Mouse (Mus musculus) c-Kit-positive CD71-positive TER-119-positive erythroid progenitor cells, embryonic 14.5 days (primary cell): ENCODE data around the gene Nemp1.
A peak's percentile ranks its signal among the peaks of the same experiment; 100 is the strongest.

Experiments used
- DNase-seq: peaks from one replicate; pipeline ENCODE4 v3.0.0-alpha.2; 2013; ENCODE audit warnings: low spot score

Nemp1 gene

GRCm38 (mm10) chr10:127674794-127675522 lies 8.3 kb downstream of the Nemp1 start:
- DNase-seq, result peak; percentile 74

DNA sequence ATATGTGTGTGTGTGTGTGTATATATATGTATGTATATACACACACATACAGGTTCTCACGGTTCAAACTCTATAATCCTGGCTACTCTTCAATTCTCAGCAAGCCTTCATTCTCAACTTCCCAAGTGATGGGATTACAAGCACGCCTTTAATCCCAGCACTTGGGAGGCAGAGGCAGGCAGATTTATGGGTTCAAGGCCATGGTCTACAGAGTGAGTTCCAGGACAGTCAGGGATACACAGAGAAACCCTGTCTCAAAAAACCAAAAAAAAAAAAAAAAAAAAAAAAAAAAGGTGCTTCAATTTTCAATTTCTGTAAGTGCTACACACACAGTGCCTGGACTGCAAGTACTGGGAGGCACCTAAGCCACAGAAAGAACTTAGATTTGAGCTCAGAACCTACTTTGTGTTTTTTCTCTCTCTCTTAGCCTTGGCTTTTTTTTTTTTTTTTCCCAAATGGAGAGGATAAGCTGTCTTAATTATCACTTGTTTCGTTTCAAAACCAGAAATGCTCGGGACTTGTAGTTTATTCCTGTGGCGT lies 9.2 kb downstream of the Nemp1 start:
- DNase-seq, result no peak

DNA sequence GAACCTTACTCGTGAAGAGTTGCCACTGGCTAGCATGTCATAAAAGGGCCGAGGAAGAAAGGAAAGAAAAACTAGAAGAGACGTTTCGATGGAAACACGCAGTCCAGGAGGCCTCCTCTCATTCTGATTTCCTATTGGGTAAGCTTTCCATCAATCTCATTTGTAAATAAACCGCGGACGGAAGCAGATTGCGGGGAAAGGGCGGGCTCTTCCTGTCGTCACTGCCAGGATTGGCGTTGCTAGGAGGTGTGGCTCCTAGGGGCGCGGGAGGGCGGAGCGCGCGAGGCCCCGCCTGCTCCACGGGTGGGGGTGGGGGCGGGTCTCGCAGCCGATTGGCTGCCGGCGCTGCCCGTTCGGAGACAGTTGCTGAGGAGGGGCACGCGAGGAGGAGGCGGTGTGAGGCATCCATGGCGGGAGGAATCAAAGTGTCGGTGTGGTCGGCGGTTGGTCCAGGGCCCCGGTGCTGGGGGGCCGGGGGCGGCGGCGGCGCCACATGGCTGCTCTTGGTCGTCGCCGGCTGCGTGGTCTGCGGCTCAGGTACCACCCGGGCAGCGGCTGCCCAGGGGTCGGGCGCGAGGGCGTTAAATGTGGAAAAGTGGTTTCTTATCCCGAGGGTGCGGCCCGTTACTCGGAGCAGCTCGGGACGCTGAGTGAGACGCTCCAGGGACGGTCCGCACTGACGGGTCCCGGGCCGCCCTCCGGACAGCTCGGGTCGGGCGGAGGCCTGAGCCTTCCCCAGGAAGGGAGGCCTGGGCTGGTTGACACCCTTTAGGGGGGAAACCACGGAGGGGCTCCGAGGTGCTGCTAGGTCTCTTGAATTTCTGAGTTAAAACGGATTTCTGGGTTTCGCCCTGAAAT lies 10.2 kb downstream of the Nemp1 start:
- peak; percentile 98 for DNase-seq

GRCm38 (mm10) chr10:127677591-127678336 lies 11.1 kb downstream of the Nemp1 start:
- peak; percentile 77 for DNase-seq

- DNase-seq, result no peak
Measured at GRCm38 (mm10) chr10:127679208-127679607, 12.5 kb downstream of the Nemp1 start.

DNA sequence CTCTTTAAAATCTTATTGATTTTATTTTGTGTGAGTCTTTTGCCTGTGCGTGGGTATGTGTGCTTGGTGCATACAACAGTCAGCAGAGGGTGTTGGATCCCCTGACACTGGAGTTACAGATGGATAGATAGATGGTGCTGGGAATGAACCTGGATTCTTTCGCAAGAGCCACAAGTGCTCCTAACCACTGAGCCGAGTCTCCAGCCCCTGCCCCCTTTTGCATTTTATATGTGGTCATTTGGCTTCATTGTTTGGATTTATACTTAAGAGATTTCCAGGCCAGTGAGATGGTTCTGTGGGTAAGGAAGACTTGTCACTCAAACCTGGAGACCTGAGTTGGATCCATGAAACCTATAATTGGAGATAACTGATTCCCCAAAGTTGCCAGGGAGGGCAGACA lies 13.2 kb downstream of the Nemp1 start:
- no peak for DNase-seq

- DNase-seq, result no peak
Measured at GRCm38 (mm10) chr10:127682886-127683285, 16.2 kb downstream of the Nemp1 start.

- DNase-seq, result no peak
Measured at GRCm38 (mm10) chr10:127691053-127691452, 24.4 kb downstream of the Nemp1 start.

- no peak for DNase-seq
Measured at GRCm38 (mm10) chr10:127694636-127695035, 27.9 kb downstream of the Nemp1 start.

- DNase-seq, result no peak
Measured at GRCm38 (mm10) chr10:127695775-127696174, 29.1 kb downstream of the Nemp1 start.

DNA sequence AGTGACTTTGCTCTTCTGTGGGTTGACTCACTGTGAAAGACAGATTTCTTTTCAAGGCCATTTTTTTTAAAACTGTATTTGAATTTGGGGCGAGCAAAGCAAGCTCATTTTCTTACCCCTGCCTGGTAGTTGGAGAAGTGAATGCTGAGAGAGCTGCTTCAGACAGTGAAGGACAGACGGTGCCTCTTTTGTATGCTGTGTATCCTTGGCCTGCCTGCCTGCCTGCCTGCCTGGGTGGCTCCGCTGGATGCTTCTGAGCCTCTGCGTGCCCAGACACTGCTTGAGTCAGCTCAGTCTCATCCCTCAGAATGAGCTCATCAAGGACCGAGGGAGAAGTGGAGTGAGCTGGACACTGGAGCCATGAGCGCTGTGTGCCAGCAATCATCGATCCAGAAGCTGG lies 32.3 kb downstream of the Nemp1 start:
- no peak for DNase-seq

DNA sequence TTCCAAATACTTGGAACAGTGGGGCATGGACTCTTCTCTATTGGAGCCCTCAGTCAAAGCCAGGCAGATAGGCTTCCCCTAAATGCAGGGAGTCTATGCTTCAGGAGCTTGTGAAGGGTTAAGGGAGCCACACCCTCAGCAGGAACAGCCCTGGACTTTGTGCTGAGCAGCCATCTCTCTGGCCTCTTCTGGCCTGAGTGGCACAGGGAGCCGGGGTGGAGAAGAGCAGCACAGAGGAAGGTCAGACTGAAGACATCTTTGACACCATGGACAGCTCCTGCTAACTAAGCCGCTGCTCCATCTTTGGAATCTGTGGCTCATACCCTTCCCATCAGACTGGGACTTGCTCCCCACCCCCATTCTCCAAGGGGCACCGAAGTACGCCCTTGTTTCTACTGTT lies 36.6 kb downstream of the Nemp1 start:
- no peak for DNase-seq

- DNase-seq, result no peak
Measured at GRCm38 (mm10) chr10:127704293-127704692, 37.6 kb downstream of the Nemp1 start.

DNA sequence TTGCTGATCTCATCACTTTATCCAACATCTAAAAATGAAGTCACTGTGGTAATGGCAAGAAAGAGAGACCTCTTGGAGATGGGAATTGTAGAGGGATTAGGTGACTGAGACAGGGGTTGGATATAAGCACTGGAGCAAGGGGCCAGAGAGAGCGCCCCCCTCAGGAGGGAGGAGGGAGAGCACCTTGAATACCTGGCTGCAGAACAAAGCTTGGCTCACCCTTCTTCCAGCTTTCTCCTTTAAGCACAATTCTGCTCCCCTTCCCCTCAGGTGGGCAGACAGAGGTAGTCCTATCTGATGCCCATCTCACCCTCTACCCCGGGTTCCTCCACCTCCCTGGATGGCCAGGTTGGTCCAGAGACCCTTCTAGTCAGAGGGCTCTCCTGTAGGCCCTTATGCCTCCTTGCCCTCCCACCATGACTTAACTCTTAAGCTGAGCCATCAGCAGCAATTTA lies 38.1 kb downstream of the Nemp1 start, which contains the start of gene Myo1a:
Myo1a (plus strand) TSS at position 405 of the 455 bp plus-strand sequence.
- no peak for DNase-seq

GRCm38 (mm10) chr10:127705783-127706182 lies 39.1 kb downstream of the Nemp1 start:
- no peak for DNase-seq

- no peak for DNase-seq
Measured at GRCm38 (mm10) chr10:127707721-127708120, 41.0 kb downstream of the Nemp1 start.

GRCm38 (mm10) chr10:127708850-127709370 lies 42.2 kb downstream of the Nemp1 start:
- no peak for DNase-seq

DNA sequence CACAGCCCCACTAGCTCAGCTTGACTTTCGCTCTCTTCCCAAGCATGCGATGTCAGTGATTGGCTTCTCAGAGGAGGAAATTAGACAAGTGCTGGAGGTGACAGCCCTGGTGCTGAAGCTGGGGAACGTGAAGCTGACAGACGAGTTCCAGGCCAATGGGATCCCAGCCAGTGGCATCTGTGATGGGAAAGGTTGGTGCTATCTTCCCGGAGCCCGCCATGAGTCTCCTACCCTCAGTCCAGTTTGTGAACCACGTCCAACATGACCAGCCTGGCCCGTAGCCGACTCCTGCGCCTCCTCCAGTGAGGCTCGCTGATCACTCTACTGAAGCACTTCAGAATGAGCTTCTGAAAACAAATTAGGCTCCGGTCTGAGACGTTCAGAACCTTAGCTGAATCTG lies 43.6 kb downstream of the Nemp1 start:
- no peak for DNase-seq

DNA sequence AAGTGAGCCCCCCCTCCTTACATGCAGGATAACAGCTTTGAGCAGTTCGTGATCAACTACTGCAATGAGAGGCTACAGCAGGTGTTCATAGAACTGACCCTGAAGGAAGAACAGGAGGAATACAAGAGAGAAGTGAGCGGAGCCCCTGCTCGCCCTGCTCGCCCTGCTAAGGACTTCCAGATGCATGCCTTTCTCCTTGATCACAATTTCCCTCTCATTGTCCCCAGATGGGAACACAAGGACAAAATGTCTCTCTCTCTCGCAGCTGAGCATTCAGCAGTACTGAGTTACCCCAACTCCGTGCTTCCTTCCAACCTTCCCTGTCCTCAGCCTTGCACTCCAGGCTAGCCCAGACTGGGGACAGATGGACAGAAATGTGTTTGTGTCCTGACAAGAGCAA lies 46.0 kb downstream of the Nemp1 start:
- DNase-seq, result no peak

GRCm38 (mm10) chr10:127721671-127722418 lies 55.1 kb downstream of the Nemp1 start:
- DNase-seq, result no peak

- no peak for DNase-seq
Measured at GRCm38 (mm10) chr10:127724178-127724577, 57.5 kb downstream of the Nemp1 start, which contains the start of gene Tac2. Gene Tac2, plus strand, starts transcription at chr10:127724478.
